Mouse (Mus musculus): ENCODE measurements around the gene Tmod4. TPM values are rescaled to one million over a fixed set of nuclear protein-coding genes. Genes with fewer than 3 reads are reported as not detected.

Gene Tmod4
- polyA plus RNA-seq, 1 experiment from 2014 or later = 2.2 TPM

GRCm38 (mm10) chr3:95174011-95174592 lies 49.8 kb downstream of the Tmod4 start:
- ATAC-seq (ENCODE audit: insufficient number of reproducible peaks, insufficient read depth, low FRiP score, low read depth) = no peak; the same call in 1 of the 2 replicates
- WGBS = 2% methylated on average over 16 of the region's 16 CpGs
- H3K4me2 ChIP-seq (ENCODE audit: low read length) = peak overlapping the region; percentile 76
- peaks cover 54% of the 10 kb centered on the region for H3K27me3 ChIP-seq (ENCODE audit: control insufficient read depth, insufficient read depth, low read length)
- H3K4me1 ChIP-seq (ENCODE audit: control insufficient read depth in 2 of 2, insufficient read depth in 2 of 2, low read length in 2 of 2) = peaks cover 0 to 16% of the 10 kb centered on the region in 2 experiments; a peak in 3 of 4 replicates
- H3K9ac ChIP-seq (ENCODE audit: low read length) = peak overlapping the region; percentile 60; the same call in 1 of the 2 replicates
- H3K27ac ChIP-seq (replicated peaks in 1 of 2; ENCODE audit: control insufficient read depth in 1 of 2, insufficient read depth in 1 of 2, low read depth in 2 of 2, low read length in 2 of 2) = no peak overlapping the region
- H3K9me3 ChIP-seq (ENCODE audit: control insufficient read depth, low read length) = no peaks in the 10 kb centered on the region
- H3K36me3 ChIP-seq (ENCODE audit: control insufficient read depth, insufficient read depth, low read length) = peaks cover 21% of the 10 kb centered on the region
- peak overlapping the region; percentile 31 to 41; a peak in 3 of 4 replicates for H3K4me3 ChIP-seq (ENCODE audit: control insufficient read depth in 1 of 2, insufficient read depth in 1 of 2, low read depth in 1 of 2, low read length in 2 of 2)

- Histone ChIP-seq H3K4me1 (ENCODE audit: control insufficient read depth in 2 of 2, insufficient read depth in 2 of 2, low read length in 2 of 2) (peaks cover 0 to 16% of the 10 kb centered on the region in 2 experiments; a peak in 3 of 4 replicates), H3K27me3 (ENCODE audit: control insufficient read depth, insufficient read depth, low read length) (peaks cover 31% of the 10 kb centered on the region), H3K36me3 (ENCODE audit: control insufficient read depth, insufficient read depth, low read length) (0 out of 2 replicates have a peak, but pooled peaks cover under 1% of the 10 kb centered on the region), H3K9me3 (ENCODE audit: control insufficient read depth, low read length) (no peaks in the 10 kb centered on the region), H3K4me3 (ENCODE audit: control insufficient read depth in 1 of 2, insufficient read depth in 1 of 2, low read depth in 1 of 2, low read length in 2 of 2) (no peak overlapping the region), H3K27ac (replicated peaks in 1 of 2; ENCODE audit: control insufficient read depth in 1 of 2, insufficient read depth in 1 of 2, low read depth in 2 of 2, low read length in 2 of 2) (no peak overlapping the region), H3K4me2 (ENCODE audit: low read length) (no peak overlapping the region), H3K9ac (ENCODE audit: low read length) (no peak overlapping the region)
- WGBS = 72% methylated on average over 3 of the region's 3 CpGs
- ATAC-seq (ENCODE audit: insufficient number of reproducible peaks, insufficient read depth, low FRiP score, low read depth) = no peak
Observed at GRCm38 (mm10) chr3:95176500-95176899, 52.2 kb downstream of the Tmod4 start.

- H3K4me2 ChIP-seq (ENCODE audit: low read length) = no peak overlapping the region
- H3K36me3 ChIP-seq (ENCODE audit: control insufficient read depth, insufficient read depth, low read length) = no peaks in the 10 kb centered on the region
- H3K4me3 ChIP-seq (ENCODE audit: control insufficient read depth in 1 of 2, insufficient read depth in 1 of 2, low read depth in 1 of 2, low read length in 2 of 2) = no peak overlapping the region
- ATAC-seq (ENCODE audit: insufficient number of reproducible peaks, insufficient read depth, low FRiP score, low read depth) = no peak
- H3K27ac ChIP-seq (replicated peaks in 1 of 2; ENCODE audit: control insufficient read depth in 1 of 2, insufficient read depth in 1 of 2, low read depth in 2 of 2, low read length in 2 of 2) = no peak overlapping the region
- 63% methylated on average over 6 of the region's 6 CpGs for WGBS
- no peak overlapping the region for H3K9ac ChIP-seq (ENCODE audit: low read length)
- no peaks in the 10 kb centered on the region for H3K9me3 ChIP-seq (ENCODE audit: control insufficient read depth, low read length)
- peaks cover 20% of the 10 kb centered on the region for H3K27me3 ChIP-seq (ENCODE audit: control insufficient read depth, insufficient read depth, low read length)
- peaks cover 0 to 16% of the 10 kb centered on the region in 2 experiments; a peak in 3 of 4 replicates for H3K4me1 ChIP-seq (ENCODE audit: control insufficient read depth in 2 of 2, insufficient read depth in 2 of 2, low read length in 2 of 2)
Observed at GRCm38 (mm10) chr3:95177583-95177982, 53.3 kb downstream of the Tmod4 start.

Small RNA genes lying within 50 kb of the gene (microRNA-seq; reads per million reads assigned to microRNA genes)
- not detected for gene Mir8099-1

Other genes with a start within 250 kb of the Tmod4 start
- 296 and 297 TPM in 2 replicates for gene Psmb4, start 237.5 kb upstream of the Tmod4 start, polyA plus RNA-seq (2014; fragmentation: Nextera tagmentation; extraction: Ambion mirVana)
- gene Selenbp1, start 191.4 kb upstream of the Tmod4 start, polyA plus RNA-seq (2014; fragmentation: Nextera tagmentation; extraction: Ambion mirVana) = 71.7 and 74.5 TPM in 2 replicates
- gene Rfx5, start 170.4 kb upstream of the Tmod4 start, polyA plus RNA-seq (2014; fragmentation: Nextera tagmentation; extraction: Ambion mirVana) = 6.9 and 8.1 TPM in 2 replicates
- gene Pi4kb, start 149.7 kb upstream of the Tmod4 start, polyA plus RNA-seq (2014; fragmentation: Nextera tagmentation; extraction: Ambion mirVana) = 17.4 and 21.8 TPM in 2 replicates
- gene Zfp687, start 109.0 kb upstream of the Tmod4 start, polyA plus RNA-seq (2014; fragmentation: Nextera tagmentation; extraction: Ambion mirVana) = 13.5 and 16.9 TPM in 2 replicates
- gene Psmd4, start 81.9 kb upstream of the Tmod4 start, polyA plus RNA-seq (2014; fragmentation: Nextera tagmentation; extraction: Ambion mirVana) = 176 and 188 TPM in 2 replicates
- gene Pip5k1a, start 17.5 kb upstream of the Tmod4 start, polyA plus RNA-seq (2014; fragmentation: Nextera tagmentation; extraction: Ambion mirVana) = 11.9 and 12.7 TPM in 2 replicates
- gene Vps72, start 13.5 kb upstream of the Tmod4 start, polyA plus RNA-seq (2014; fragmentation: Nextera tagmentation; extraction: Ambion mirVana) = 87.5 and 95.7 TPM in 2 replicates
- 58.5 and 58.7 TPM in 2 replicates for gene Scnm1, start 9.5 kb downstream of the Tmod4 start, polyA plus RNA-seq (2014; fragmentation: Nextera tagmentation; extraction: Ambion mirVana)
- 8.1 and 8.4 TPM in 2 replicates for gene Lysmd1, start 9.6 kb downstream of the Tmod4 start, polyA plus RNA-seq (2014; fragmentation: Nextera tagmentation; extraction: Ambion mirVana)
- gene Tnfaip8l2, start 17.9 kb downstream of the Tmod4 start, polyA plus RNA-seq (2014; fragmentation: Nextera tagmentation; extraction: Ambion mirVana) = 2.6 and 3.3 TPM in 2 replicates
- gene Sema6c, start 36.0 kb downstream of the Tmod4 start, polyA plus RNA-seq (2014; fragmentation: Nextera tagmentation; extraction: Ambion mirVana) = 3.2 and 5.8 TPM in 2 replicates
- 6.6 and 7.9 TPM in 2 replicates for gene Gabpb2, start 93.4 kb downstream of the Tmod4 start, polyA plus RNA-seq (2014; fragmentation: Nextera tagmentation; extraction: Ambion mirVana)
- gene Cdc42se1, start 104.3 kb downstream of the Tmod4 start, polyA plus RNA-seq (2014; fragmentation: Nextera tagmentation; extraction: Ambion mirVana) = 61.7 and 63.3 TPM in 2 replicates
- gene Mllt11, start 107.7 kb downstream of the Tmod4 start, polyA plus RNA-seq (2014; fragmentation: Nextera tagmentation; extraction: Ambion mirVana) = 12.6 and 14.2 TPM in 2 replicates
- 0.23 and 0.46 TPM in 2 replicates for gene Gm128, start 117.1 kb downstream of the Tmod4 start, polyA plus RNA-seq (2014; fragmentation: Nextera tagmentation; extraction: Ambion mirVana)
- not detected in 2 replicates for gene Bnipl, start 126.7 kb downstream of the Tmod4 start, polyA plus RNA-seq (2014; fragmentation: Nextera tagmentation; extraction: Ambion mirVana)
- gene Mindy1, start 156.9 kb downstream of the Tmod4 start, polyA plus RNA-seq (2014; fragmentation: Nextera tagmentation; extraction: Ambion mirVana) = 25.6 and 28.8 TPM in 2 replicates
- gene Prune1, start 157.6 kb downstream of the Tmod4 start, polyA plus RNA-seq (2014; fragmentation: Nextera tagmentation; extraction: Ambion mirVana) = 29.8 and 31.7 TPM in 2 replicates
- gene Anxa9, start 182.7 kb downstream of the Tmod4 start, polyA plus RNA-seq (2014; fragmentation: Nextera tagmentation; extraction: Ambion mirVana) = 0.88 TPM in 2 replicates
- 118 and 123 TPM in 2 replicates for gene Cers2, start 190.3 kb downstream of the Tmod4 start, polyA plus RNA-seq (2014; fragmentation: Nextera tagmentation; extraction: Ambion mirVana)
- gene Setdb1, start 232.7 kb downstream of the Tmod4 start, polyA plus RNA-seq (2014; fragmentation: Nextera tagmentation; extraction: Ambion mirVana) = 22.1 and 24.4 TPM in 2 replicates